Mouse (Mus musculus): Measurements from ENCODE around the gene Crct1.

Crct1 gene

GRCm38 (mm10) chr3:93015460-93016104 lies at the start of gene Crct1:
Gene Crct1 (minus strand): TSS chr3:93015687.
- DNase-seq, result no peak

GRCm38 (mm10) chr3:93052826-93053474 lies 37.5 kb upstream of the Crct1 start:
- DNase-seq, result peak; percentile 5

GRCm38 (mm10) chr3:93050182-93050581 lies 34.7 kb upstream of the Crct1 start:
- no peak for DNase-seq

- no peak for DNase-seq
Measured at GRCm38 (mm10) chr3:93031450-93031849, 16.0 kb upstream of the Crct1 start.

- DNase-seq, result no peak
Measured at GRCm38 (mm10) chr3:93025486-93025885, 10.0 kb upstream of the Crct1 start.

- no peak for DNase-seq
Measured at GRCm38 (mm10) chr3:93023411-93024184, 8.1 kb upstream of the Crct1 start.

GRCm38 (mm10) chr3:93021171-93021570 lies 5.7 kb upstream of the Crct1 start:
- DNase-seq, result no peak

GRCm38 (mm10) chr3:93018960-93019359 lies 3.5 kb upstream of the Crct1 start, which contains the start of gene Lce1m:
Gene Lce1m (minus strand): TSS chr3:93019060.
- no peak for DNase-seq

- no peak for DNase-seq
Measured at GRCm38 (mm10) chr3:93014871-93015270, 616 bp downstream of the Crct1 start.

- peak; percentile 43 for DNase-seq
Measured at GRCm38 (mm10) chr3:93014378-93014801, 1.1 kb downstream of the Crct1 start.

- no peak for DNase-seq
Measured at GRCm38 (mm10) chr3:93002843-93003242, 12.6 kb downstream of the Crct1 start.

- no peak for DNase-seq
Measured at GRCm38 (mm10) chr3:93000621-93001020, 14.9 kb downstream of the Crct1 start.

- peak; percentile 87 for DNase-seq
Measured at GRCm38 (mm10) chr3:92998691-92999090, 16.8 kb downstream of the Crct1 start.

GRCm38 (mm10) chr3:92991926-92992325 lies 23.6 kb downstream of the Crct1 start, which contains the start of gene Lce3f:
Gene Lce3f (plus strand): TSS chr3:92992226.
- no peak for DNase-seq

- DNase-seq, result no peak
Measured at GRCm38 (mm10) chr3:92978484-92978883, 37.0 kb downstream of the Crct1 start.

GRCm38 (mm10) chr3:92966761-92967160 lies 48.7 kb downstream of the Crct1 start, which contains the start of gene Lce3e:
Gene Lce3e (plus strand): TSS chr3:92967061.
- DNase-seq, result no peak

Measured in right cerebral cortex, postnatal 14 days (tissue).